In the genomic region with DNA sequence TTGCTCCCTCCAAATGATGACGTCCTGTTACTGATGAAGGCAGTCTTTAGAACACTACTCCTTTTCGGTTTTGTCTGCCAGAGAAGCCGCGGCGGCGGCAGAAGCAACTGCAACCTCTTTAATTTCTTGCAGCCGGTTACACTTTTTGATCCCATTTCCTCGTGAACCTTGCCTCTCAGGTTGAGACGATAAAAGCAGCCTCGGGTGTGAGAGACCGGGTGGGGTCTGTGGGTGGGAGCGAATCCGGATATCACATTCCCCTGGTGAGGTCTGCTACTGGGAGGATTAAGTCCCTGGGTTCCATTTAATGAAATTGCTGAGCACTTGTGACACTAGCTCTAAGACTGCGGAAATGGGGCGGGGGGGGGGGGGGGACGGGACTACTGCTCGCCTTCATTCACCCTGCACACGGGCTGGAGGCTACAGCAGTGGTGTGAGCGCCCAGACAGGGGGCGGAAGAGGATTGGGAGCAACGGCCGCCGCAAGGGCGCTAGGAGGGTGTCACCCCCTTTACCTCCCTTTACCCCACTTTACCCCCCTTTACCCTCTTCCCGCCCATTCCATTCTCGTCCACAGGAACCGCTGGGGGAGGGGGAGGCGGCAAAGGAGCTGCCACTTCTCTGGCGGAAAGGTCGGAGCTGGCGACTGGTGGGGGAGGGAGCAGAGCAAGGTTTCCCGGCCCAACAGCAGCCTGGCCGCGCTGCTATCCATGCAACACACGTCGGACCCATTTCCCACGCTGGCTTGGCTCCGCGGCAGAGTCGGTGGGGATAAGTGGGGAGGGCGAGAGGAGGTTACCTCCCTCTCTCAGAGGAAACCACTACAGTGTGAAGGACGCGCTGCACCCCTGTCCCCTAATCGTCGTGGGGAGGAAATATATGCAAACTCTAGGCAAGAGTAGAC, we compare ENCODE assay signal across 8 mouse cellular contexts. TPM values are rescaled to one million over a fixed set of nuclear protein-coding genes. Genes with fewer than 3 reads are reported as not detected.
A peak's percentile ranks its signal among the peaks of the same experiment; 100 is the strongest.
DNase-seq lines count a peak whose midpoint lies in the region; ATAC-seq and TF ChIP-seq lines count a peak whose summit lies in the region.

No protein-coding gene starts in this region.

- ATAC-seq in heart, embryonic 16.5 days (replicated peaks; ENCODE audit: extremely low read depth, insufficient read depth, low FRiP score) = peak; percentile 26
- ATAC-seq in liver, embryonic 16.5 days (ENCODE audit: low read depth) = peak; percentile 45

- no peak for TF ChIP-seq CTCF in olfactory bulb, adult 2 months (IDR thresholded peaks at IDR 0.05; ENCODE audit: insufficient read depth, low read depth, low read length)

- TF ChIP-seq POLR2A in olfactory bulb, adult 2 months (IDR thresholded peaks at IDR 0.05; ENCODE audit: insufficient read depth, low read depth, low read length) = peak; percentile 30; the same call in 1 of the 2 replicates

- H3K4me2 ChIP-seq in heart, embryonic 16.5 days (ENCODE audit: low read depth, low read length) = peak overlapping the region; percentile 97
- H3K4me2 ChIP-seq in liver, embryonic 16.5 days (ENCODE audit: low read depth, low read length) = peak overlapping the region; percentile 72

- H3K27ac ChIP-seq in forebrain, embryonic 10.5 days = peak overlapping the region; percentile 87
- H3K27ac ChIP-seq in heart, embryonic 16.5 days (ENCODE audit: low read length) = peak overlapping the region; percentile 97
- H3K27ac ChIP-seq in liver, embryonic 16.5 days (ENCODE audit: low read length) = peak overlapping the region; percentile 55
- peak overlapping the region; percentile 65 for H3K27ac ChIP-seq in olfactory bulb, adult 2 months (ENCODE audit: insufficient read depth, low read depth, low read length)

- H3K4me1 ChIP-seq in forebrain, embryonic 10.5 days = peaks cover 29% of the 10 kb centered on the region
- H3K4me1 ChIP-seq in heart, embryonic 16.5 days (ENCODE audit: control insufficient read depth, insufficient read depth, low read length) = 0 out of 2 replicates have a peak, but pooled peaks cover 2% of the 10 kb centered on the region
- H3K4me1 ChIP-seq in liver, embryonic 16.5 days (ENCODE audit: control insufficient read depth, low read depth, low read length) = peaks cover 26% of the 10 kb centered on the region
- 0 out of 2 replicates have a peak, but pooled peaks cover 2% of the 10 kb centered on the region for H3K4me1 ChIP-seq in olfactory bulb, adult 2 months (ENCODE audit: control insufficient read depth, insufficient read depth, low read length)

- H3K9me3 ChIP-seq in forebrain, embryonic 10.5 days = no peaks in the 10 kb centered on the region
- no peaks in the 10 kb centered on the region for H3K9me3 ChIP-seq in heart, embryonic 16.5 days (replicated peaks; ENCODE audit: control insufficient read depth, low read length)
- H3K9me3 ChIP-seq in liver, embryonic 16.5 days (replicated peaks; ENCODE audit: control insufficient read depth, low read length) = no peaks in the 10 kb centered on the region

- H3K9ac ChIP-seq in heart, embryonic 16.5 days (ENCODE audit: low read length) = peak overlapping the region; percentile 91
- peak overlapping the region; percentile 45 for H3K9ac ChIP-seq in liver, embryonic 16.5 days (ENCODE audit: low read depth, low read length)

- under 1% methylated on average over 45 of the region's 45 CpGs for WGBS in forebrain, embryonic 10.5 days
- under 1% methylated on average over 43 of the region's 45 CpGs for WGBS in heart, embryonic 16.5 days
- under 1% methylated on average over 42 of the region's 45 CpGs for WGBS in liver, embryonic 16.5 days (ENCODE audit: insufficient replicate concordance)
- WGBS in olfactory bulb, adult 2 months = under 1% methylated on average over 45 of the region's 45 CpGs

- H3K4me3 ChIP-seq in forebrain, embryonic 10.5 days = peak overlapping the region; percentile 68
- H3K4me3 ChIP-seq in heart, embryonic 16.5 days (ENCODE audit: low read length) = peak overlapping the region; percentile 83
- peak overlapping the region; percentile 66 for H3K4me3 ChIP-seq in liver, embryonic 16.5 days (ENCODE audit: low read depth, low read length)
- peak overlapping the region; percentile 80 for H3K4me3 ChIP-seq in olfactory bulb, adult 2 months (ENCODE audit: insufficient read depth, low read depth, low read length)

- no peaks in the 10 kb centered on the region for H3K36me3 ChIP-seq in forebrain, embryonic 10.5 days (replicated peaks)
- H3K36me3 ChIP-seq in heart, embryonic 16.5 days (ENCODE audit: control insufficient read depth, insufficient read depth) = no peaks in the 10 kb centered on the region
- no peaks in the 10 kb centered on the region for H3K36me3 ChIP-seq in liver, embryonic 16.5 days (ENCODE audit: control insufficient read depth, insufficient read depth)

- H3K27me3 ChIP-seq in forebrain, embryonic 10.5 days (ENCODE audit: poor library complexity, severe bottlenecking) = peaks cover 15% of the 10 kb centered on the region
- no peaks in the 10 kb centered on the region for H3K27me3 ChIP-seq in heart, embryonic 16.5 days (ENCODE audit: control insufficient read depth, insufficient read depth, low read length)
- H3K27me3 ChIP-seq in liver, embryonic 16.5 days (ENCODE audit: control insufficient read depth, insufficient read depth, low read depth, low read length) = peaks cover 48% of the 10 kb centered on the region

- DNase-seq in 3T3-L1 (ENCODE audit: low read depth, low spot score) = peak; percentile 85
- peak; percentile 52 for DNase-seq in brain, embryonic 18.5 days (ENCODE audit: low read depth, low spot score)
- peak; percentile 76 for DNase-seq in forebrain, embryonic 10.5 days (ENCODE audit: extremely low spot score, low spot score)
- peak; percentile 61 to 73 for DNase-seq in kidney, postnatal 4 days
- DNase-seq in thymus, postnatal 25 days = peak; percentile 46

RNA-seq across cellular contexts. Expression of gene Pcdh7, which starts 2.9 kb away (rescaled TPM):
- polyA plus RNA-seq in forebrain, embryonic 10.5 days (2016; fragmentation: Nextera tagmentation; extraction: Ambion mirVana) = 2.3 and 4.2 TPM in 2 replicates
- 22.7 and 22.8 TPM in 2 replicates for polyA plus RNA-seq in heart, embryonic 16.5 days (2015; fragmentation: Nextera tagmentation; extraction: Ambion mirVana)
- polyA plus RNA-seq in liver, embryonic 16.5 days (2015; fragmentation: Nextera tagmentation; extraction: Ambion mirVana) = 0.31 and 0.36 TPM in 2 replicates
- polyA plus RNA-seq in olfactory bulb, adult 2 months (2012; ENCODE audit: insufficient read depth, insufficient read length, low replicate concordance, missing spikeins) = not detected in 2 replicates

Comparison
In these comparisons a context has a peak if more than half of its experiments do, and no peak if none do; other contexts are left out.
1. Peak in every context shown above with its lines: DNase-seq, ATAC-seq, H3K4me3 ChIP-seq and H3K27ac ChIP-seq.